Mouse (Mus musculus): ENCODE measurements around the gene H2-Ob. TPM values are rescaled to one million over a fixed set of nuclear protein-coding genes. Genes with fewer than 3 reads are reported as not detected.
A peak's percentile ranks its signal among the peaks of the same experiment; 100 is the strongest.

H2-Ob gene
- polyA plus RNA-seq, 1 experiment from 2014 or later = not detected

DNA sequence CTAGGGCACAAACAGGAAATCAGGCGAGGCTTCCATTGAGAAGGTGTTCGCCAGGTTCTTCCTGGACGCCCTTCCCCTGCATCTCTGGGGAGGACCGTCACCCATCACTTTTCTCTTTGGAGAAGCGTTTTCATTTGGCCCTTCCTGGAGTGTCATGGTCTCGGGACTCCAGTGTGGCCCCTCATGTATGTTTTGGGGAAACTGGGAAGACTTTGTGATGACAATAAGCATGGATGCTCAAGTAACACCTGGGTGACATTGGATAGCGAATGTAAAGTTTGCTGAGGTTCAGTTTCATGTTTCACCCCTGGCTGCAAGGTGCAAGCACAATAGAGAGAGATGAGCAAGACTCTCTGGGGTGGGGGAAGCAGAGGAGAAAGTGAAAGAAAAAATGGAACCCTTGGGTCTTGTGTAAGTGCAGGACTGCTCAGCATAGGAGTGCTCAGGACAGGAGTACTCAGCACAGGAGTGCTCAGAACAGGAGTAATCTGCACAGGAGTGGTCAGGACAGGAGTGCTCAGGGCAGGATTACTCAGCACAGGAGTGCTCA, 37.1 kb upstream of the H2-Ob start:
- Histone ChIP-seq H3K27me3 (ENCODE audit: low read depth, poor library complexity, severe bottlenecking) (peaks cover 90% of the 10 kb centered on the region), H3K36me3 (no peaks in the 10 kb centered on the region), H3K4me3 (no peak overlapping the region), H3K27ac (replicated peaks) (no peak overlapping the region), H3K9me3 (replicated peaks) (no peaks in the 10 kb centered on the region), H3K4me1 (peaks cover 31% of the 10 kb centered on the region)
- WGBS = 70% methylated on average over 7 of the region's 7 CpGs
- no peak for DNase-seq (ENCODE audit: low spot score)

DNA sequence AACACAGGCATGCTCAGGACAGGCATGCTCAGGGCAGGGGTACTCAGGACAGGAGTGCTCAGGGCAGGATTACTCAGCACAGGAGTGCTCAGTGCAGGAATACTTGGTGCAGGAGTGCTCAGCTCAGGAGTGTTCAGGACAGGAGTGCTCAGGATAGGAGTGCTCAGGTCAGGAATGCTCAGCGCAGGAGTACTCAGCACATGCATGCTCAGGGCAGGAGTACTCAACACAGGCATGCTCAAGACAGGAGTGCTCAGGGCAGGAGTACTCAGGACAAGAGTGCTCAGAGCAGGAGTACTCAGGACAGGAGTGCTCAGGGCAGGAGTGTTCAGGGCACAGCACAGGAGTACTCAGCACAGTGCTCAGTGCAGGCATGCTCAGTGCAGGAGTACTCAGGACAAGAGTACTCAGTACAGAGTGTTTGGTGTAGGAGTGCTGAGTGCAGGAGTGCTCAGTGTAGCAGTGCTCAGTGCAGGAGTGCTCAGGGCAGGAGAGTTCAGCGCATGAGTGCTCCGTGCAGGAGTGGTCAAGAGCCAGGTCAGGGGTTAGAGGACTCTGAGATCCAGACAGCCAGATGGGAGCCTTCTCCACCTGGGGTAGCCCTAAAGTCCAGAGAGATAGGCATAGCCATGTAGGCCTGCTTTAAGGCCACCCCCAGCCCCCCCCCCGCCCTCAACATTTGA, 35.8 kb upstream of the H2-Ob start:
- no peak overlapping the region for H3K27ac ChIP-seq (replicated peaks)
- H3K27me3 ChIP-seq (ENCODE audit: low read depth, poor library complexity, severe bottlenecking) = peaks cover 86% of the 10 kb centered on the region
- H3K4me3 ChIP-seq = no peak overlapping the region
- peaks cover 21% of the 10 kb centered on the region for H3K4me1 ChIP-seq
- WGBS = 79% methylated on average over 4 of the region's 4 CpGs
- no peaks in the 10 kb centered on the region for H3K36me3 ChIP-seq
- DNase-seq (ENCODE audit: low spot score) = no peak
- H3K9me3 ChIP-seq (replicated peaks) = no peaks in the 10 kb centered on the region

DNA sequence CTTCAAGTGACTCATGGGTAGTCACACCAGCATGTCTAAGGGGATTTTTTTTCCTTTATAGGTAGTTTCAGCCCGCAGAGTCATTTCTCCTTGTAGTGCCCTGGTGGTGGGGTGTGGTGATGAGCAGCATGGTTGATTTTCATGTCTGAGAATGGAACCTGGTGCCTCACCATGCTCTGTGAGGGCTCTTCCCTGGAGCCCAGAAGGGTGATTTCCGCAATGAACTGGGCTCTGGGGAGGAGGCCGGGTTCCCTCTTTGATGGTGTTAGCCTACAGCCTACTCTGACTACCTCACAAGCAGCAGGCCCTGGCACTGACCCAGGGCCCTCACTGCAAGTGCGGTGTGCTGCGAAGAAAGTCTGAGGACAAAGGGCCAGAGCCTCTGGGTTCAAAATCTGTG, 35.3 kb upstream of the H2-Ob start, which contains the start of gene Tap2:
Tap2 (plus strand) TSS at position 84 of the 400 bp plus-strand sequence.
- DNase-seq (ENCODE audit: low spot score) = no peak
- H3K4me1 ChIP-seq = peaks cover 16% of the 10 kb centered on the region
- 65% methylated on average over 5 of the region's 5 CpGs for WGBS
- H3K27me3 ChIP-seq (ENCODE audit: low read depth, poor library complexity, severe bottlenecking) = peaks cover 86% of the 10 kb centered on the region
- H3K9me3 ChIP-seq (replicated peaks) = no peaks in the 10 kb centered on the region
- H3K4me3 ChIP-seq = peak within 1 kb of the TSS; percentile 75
- peak within 1 kb of the TSS; percentile 70 for H3K27ac ChIP-seq (replicated peaks)
- no peaks in the 10 kb centered on the region for H3K36me3 ChIP-seq

DNA sequence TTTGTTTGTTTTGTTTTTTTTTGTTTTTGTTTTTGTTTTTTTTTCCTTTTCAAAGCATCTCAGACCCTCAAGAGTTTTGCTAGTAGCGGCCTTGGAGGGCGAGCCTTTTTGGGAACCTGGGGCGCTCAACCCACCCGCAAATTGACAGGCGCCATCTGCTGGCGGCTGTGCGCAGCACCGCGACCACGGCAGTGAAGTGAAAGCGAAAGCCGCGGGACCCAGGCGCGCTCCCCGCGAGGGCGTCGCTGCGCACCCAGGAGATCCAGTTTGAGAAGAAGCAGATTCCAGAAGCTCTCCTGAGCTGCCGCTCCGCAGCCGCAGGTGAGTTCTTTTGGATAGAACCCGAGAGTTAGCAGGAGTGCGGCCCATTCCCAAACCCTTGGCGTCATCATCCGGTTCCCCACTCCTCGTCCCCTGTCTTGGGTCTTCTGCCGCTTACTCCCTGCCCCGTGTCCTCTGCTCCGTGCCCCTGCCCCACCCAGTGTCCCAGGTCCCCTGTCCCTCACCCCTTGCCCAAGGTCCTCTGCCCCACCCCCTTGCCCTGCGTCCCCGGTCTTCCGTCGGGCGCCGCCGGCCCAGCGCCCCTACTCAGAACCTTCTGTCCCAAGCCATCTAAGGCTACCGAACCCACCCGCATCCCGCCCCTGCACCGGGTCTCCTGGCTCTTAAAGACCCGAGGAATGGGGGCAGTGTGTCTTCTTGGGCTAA, 34.2 kb upstream of the H2-Ob start:
- Histone ChIP-seq H3K27ac (replicated peaks) (peak overlapping the region; percentile 70), H3K4me1 (peaks cover 13% of the 10 kb centered on the region), H3K27me3 (ENCODE audit: low read depth, poor library complexity, severe bottlenecking) (peaks cover 83% of the 10 kb centered on the region), H3K4me3 (peak overlapping the region; percentile 75), H3K9me3 (replicated peaks) (0 out of 2 replicates have a peak, but pooled peaks cover under 1% of the 10 kb centered on the region), H3K36me3 (no peaks in the 10 kb centered on the region)
- WGBS = 2% methylated on average over 44 of the region's 44 CpGs
- peak; percentile 82 for DNase-seq (ENCODE audit: low spot score)

DNA sequence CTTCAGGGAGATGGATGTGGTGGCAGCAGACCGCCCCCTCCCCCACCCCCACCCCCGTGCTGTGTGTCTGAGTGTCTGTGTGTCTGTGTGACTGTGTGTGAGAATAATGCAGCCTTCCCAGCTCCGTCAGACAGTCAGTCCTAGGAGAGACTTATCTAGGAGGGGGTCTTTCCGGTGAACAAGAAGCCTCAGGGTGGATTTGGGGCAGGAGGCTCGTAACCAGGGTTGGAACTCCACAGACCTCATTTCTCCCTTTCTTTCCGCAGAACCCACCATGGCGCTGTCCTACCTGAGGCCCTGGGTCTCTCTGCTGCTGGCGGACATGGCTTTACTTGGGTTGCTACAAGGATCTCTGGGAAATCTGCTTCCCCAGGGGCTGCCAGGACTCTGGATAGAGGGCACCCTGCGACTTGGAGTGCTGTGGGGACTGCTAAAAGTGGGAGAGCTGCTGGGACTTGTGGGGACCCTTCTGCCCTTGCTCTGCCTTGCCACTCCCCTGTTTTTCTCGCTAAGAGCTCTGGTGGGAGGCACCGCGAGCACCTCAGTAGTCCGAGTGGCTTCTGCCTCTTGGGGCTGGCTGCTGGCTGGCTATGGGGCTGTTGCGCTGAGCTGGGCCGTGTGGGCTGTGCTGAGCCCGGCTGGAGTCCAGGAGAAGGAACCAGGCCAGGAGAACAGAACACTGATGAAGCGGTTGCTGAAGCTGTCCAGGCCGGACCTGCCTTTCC, 33.5 kb upstream of the H2-Ob start:
- H3K4me3 ChIP-seq = peak overlapping the region; percentile 75
- peaks cover 81% of the 10 kb centered on the region for H3K27me3 ChIP-seq (ENCODE audit: low read depth, poor library complexity, severe bottlenecking)
- peak overlapping the region; percentile 70 for H3K27ac ChIP-seq (replicated peaks)
- H3K36me3 ChIP-seq = no peaks in the 10 kb centered on the region
- 15% methylated on average over 18 of the region's 18 CpGs for WGBS
- peaks cover 13% of the 10 kb centered on the region for H3K4me1 ChIP-seq
- peaks cover 5% of the 10 kb centered on the region; the same call in 1 of the 2 replicates for H3K9me3 ChIP-seq (replicated peaks)
- DNase-seq (ENCODE audit: low spot score) = no peak

DNA sequence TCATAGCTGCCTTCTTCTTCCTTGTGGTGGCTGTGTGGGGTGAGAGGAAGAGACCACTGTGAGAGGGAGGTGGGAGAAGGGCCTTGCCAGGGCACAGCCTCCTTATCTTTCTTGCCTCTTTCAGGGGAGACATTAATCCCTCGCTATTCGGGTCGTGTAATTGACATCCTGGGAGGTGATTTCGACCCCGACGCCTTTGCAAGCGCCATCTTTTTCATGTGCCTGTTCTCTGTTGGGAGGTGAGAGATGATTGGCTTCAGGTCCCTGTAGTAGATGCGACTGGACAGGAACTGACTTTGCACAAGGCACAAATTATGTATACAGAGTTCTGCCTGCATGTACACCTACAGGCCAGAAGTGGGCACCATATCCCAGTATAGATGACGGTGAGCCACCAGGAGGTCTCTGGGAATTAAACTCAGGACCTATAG, 32.9 kb upstream of the H2-Ob start:
- peak overlapping the region; percentile 75; the same call in 1 of the 2 replicates for H3K4me3 ChIP-seq
- no peak overlapping the region for H3K27ac ChIP-seq (replicated peaks)
- H3K27me3 ChIP-seq (ENCODE audit: low read depth, poor library complexity, severe bottlenecking) = peaks cover 81% of the 10 kb centered on the region
- WGBS = 16% methylated on average over 9 of the region's 9 CpGs
- H3K4me1 ChIP-seq = peaks cover 13% of the 10 kb centered on the region
- H3K36me3 ChIP-seq = no peaks in the 10 kb centered on the region
- no peak for DNase-seq (ENCODE audit: low spot score)
- H3K9me3 ChIP-seq (replicated peaks) = peaks cover 5% of the 10 kb centered on the region; the same call in 1 of the 2 replicates

DNA sequence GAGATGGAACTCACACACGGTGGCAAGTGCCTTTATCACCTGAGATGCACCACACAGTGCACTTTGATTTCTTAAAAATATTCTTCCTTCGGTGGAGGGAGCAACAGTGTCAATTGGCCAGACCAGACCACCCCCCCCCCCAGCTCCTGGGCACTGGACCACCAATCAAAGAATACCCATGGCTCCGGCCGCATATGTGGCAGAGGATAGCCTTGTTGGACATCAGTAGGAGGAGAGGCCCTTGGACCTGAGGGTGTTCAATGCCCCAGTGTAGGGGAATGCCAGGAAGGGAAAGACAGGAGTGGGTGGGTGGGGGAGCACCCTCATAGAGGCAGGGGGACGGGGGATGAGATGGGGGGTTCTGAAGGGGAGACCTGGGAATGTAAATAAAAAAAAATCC, 32.0 kb upstream of the H2-Ob start:
- DNase-seq (ENCODE audit: low spot score) = no peak
- no peak overlapping the region for H3K27ac ChIP-seq (replicated peaks)
- H3K27me3 ChIP-seq (ENCODE audit: low read depth, poor library complexity, severe bottlenecking) = peaks cover 82% of the 10 kb centered on the region
- 88% methylated on average over 5 of the region's 5 CpGs for WGBS
- H3K4me1 ChIP-seq = peaks cover 16% of the 10 kb centered on the region
- no peaks in the 10 kb centered on the region for H3K36me3 ChIP-seq
- H3K4me3 ChIP-seq = no peak overlapping the region
- H3K9me3 ChIP-seq (replicated peaks) = peaks cover 5% of the 10 kb centered on the region; the same call in 1 of the 2 replicates

DNA sequence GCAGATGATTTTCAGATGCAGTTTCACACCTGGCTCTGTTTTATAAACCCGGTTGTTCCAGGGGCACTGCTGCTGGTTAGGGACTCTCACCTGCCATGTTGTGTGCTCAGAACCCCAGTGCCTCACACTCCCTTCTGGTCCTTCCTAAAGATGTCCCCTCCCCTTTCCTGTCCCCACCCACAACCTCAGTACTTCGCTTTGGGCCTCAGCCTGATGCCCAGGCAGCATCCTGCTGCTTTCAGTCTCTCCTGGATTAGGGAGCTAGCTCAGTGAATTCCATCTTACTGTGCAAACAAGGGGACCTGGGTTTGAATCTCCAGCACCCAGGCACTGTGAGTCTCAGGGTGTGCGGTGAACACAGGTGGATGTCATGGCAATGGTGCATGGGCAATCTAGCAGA, 31.2 kb upstream of the H2-Ob start:
- Histone ChIP-seq H3K9me3 (replicated peaks) (peaks cover 5% of the 10 kb centered on the region; the same call in 1 of the 2 replicates), H3K4me3 (no peak overlapping the region), H3K36me3 (no peaks in the 10 kb centered on the region), H3K27me3 (ENCODE audit: low read depth, poor library complexity, severe bottlenecking) (peaks cover 89% of the 10 kb centered on the region), H3K27ac (replicated peaks) (no peak overlapping the region), H3K4me1 (peaks cover 18% of the 10 kb centered on the region)
- DNase-seq (ENCODE audit: low spot score) = no peak
- 65% methylated on average over 3 of the region's 3 CpGs for WGBS

DNA sequence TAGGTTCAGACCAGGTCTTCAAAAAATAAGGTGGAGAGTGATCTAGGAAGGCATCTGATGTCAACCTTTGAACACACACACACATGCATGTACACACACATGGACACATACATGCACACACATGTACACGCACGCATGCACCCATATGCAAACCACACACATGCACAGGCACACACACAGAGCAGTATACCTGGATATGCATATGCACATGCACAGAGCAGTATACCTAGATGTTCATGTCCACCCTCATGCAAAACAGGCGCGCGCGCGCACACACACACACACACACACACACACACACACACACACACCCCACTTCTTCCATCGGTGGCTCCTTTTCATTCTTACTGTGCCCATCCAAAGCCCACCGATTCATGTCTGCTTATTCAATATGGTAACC, 30.8 kb upstream of the H2-Ob start:
- Histone ChIP-seq H3K27me3 (ENCODE audit: low read depth, poor library complexity, severe bottlenecking) (peaks cover 90% of the 10 kb centered on the region), H3K36me3 (no peaks in the 10 kb centered on the region), H3K4me1 (peaks cover 18% of the 10 kb centered on the region), H3K27ac (replicated peaks) (no peak overlapping the region), H3K9me3 (replicated peaks) (peaks cover 5% of the 10 kb centered on the region; the same call in 1 of the 2 replicates), H3K4me3 (no peak overlapping the region)
- WGBS = 94% methylated on average over 9 of the region's 9 CpGs
- DNase-seq (ENCODE audit: low spot score) = no peak

DNA sequence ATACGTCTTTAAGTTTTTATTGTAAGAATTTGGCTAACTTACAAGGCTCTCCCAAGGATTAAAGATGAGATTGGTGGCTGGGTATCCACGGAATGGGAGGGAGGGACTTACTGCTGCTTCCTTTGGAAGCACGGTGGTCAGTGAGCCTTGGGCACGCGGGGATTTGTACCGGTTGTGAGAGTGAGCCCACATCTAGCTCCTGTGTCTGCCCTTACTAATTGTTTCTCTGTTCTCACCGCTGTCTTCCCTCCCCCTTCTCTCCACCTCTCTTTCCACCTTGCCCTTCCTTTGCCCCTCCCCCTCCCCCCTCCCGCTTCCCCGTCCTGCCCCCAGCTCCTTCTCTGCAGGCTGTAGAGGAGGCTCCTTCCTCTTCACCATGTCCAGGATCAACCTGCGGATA, 30.3 kb upstream of the H2-Ob start:
- 22% methylated on average over 10 of the region's 10 CpGs for WGBS
- Histone ChIP-seq H3K27me3 (ENCODE audit: low read depth, poor library complexity, severe bottlenecking) (peaks cover 90% of the 10 kb centered on the region), H3K9me3 (replicated peaks) (peaks cover 5% of the 10 kb centered on the region; the same call in 1 of the 2 replicates), H3K4me3 (no peak overlapping the region), H3K27ac (replicated peaks) (no peak overlapping the region), H3K4me1 (peaks cover 18% of the 10 kb centered on the region), H3K36me3 (no peaks in the 10 kb centered on the region)
- no peak for DNase-seq (ENCODE audit: low spot score)

DNA sequence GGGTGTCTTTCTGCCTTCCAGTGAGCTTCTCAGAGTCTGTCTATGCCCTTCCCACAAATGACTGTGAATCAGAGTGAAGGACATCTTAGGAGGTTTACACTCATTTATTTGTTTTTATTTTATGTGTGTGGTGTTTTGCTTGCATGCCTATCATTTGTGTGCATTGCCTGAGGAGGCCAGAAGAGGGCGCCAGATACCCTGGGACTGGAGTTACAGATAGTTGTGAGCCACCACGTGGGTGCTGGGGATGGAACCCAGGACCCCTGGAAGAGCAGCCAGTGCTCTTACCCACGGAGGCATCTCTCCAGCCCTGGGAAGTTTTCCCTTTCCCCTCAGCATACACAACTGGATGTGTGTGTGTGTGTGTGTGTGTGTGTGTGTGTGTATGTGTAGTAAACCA, 29.0 kb upstream of the H2-Ob start:
- Histone ChIP-seq H3K9me3 (replicated peaks) (peaks cover 5% of the 10 kb centered on the region; the same call in 1 of the 2 replicates), H3K4me3 (no peak overlapping the region), H3K27me3 (ENCODE audit: low read depth, poor library complexity, severe bottlenecking) (peaks cover 90% of the 10 kb centered on the region), H3K27ac (replicated peaks) (no peak overlapping the region), H3K4me1 (peaks cover 18% of the 10 kb centered on the region), H3K36me3 (no peaks in the 10 kb centered on the region)
- 44% methylated on average over 3 of the region's 3 CpGs for WGBS
- no peak for DNase-seq (ENCODE audit: low spot score)

DNA sequence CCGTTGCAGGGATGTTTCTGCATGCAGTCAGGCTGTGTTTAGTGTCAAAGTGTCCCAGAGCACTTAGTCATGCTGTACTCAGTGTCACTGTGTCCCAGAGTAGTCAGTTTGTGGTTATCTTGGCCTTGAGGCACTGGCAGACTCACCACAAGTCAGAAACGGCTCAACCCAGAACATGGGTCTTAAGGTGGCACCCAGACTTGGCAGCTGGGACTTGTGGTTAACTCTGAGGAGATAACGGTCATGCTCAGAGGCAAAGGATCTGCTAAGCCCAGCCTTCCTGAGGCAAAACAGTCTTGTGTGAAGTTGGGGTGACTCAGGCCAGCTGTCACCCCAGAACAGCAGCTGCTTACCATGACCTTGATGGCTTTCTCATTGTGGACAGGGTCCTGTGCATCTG, 28.1 kb upstream of the H2-Ob start:
- peaks cover 89% of the 10 kb centered on the region for H3K27me3 ChIP-seq (ENCODE audit: low read depth, poor library complexity, severe bottlenecking)
- peaks cover 5% of the 10 kb centered on the region; the same call in 1 of the 2 replicates for H3K9me3 ChIP-seq (replicated peaks)
- no peaks in the 10 kb centered on the region for H3K36me3 ChIP-seq
- no peak for DNase-seq (ENCODE audit: low spot score)
- H3K27ac ChIP-seq (replicated peaks) = no peak overlapping the region
- peaks cover 9% of the 10 kb centered on the region for H3K4me1 ChIP-seq
- no peak overlapping the region for H3K4me3 ChIP-seq
- 80% methylated on average over 3 of the region's 3 CpGs for WGBS

Data from midbrain, embryonic 10.5 days (tissue).